Mouse (Mus musculus) erythroblast, embryonic 14.5 days (primary cell): ENCODE measurements around the gene H2bfm.

Source experiments
- GATA1 ChIP-seq: IDR thresholded peaks from 2 replicates; pipeline ENCODE4 v1.6.1; 2012; ENCODE audit warnings: low read length, inconsistent platforms, mixed read lengths
- TAL1 ChIP-seq: IDR thresholded peaks from 3 replicates; pipeline ENCODE4 v1.6.1; 2012; ENCODE audit warnings: low read length, inconsistent platforms, mixed read lengths

GRCm38 (mm10) chrX:136937985-136938384, 10.9 kb downstream of the H2bfm start:
- no peak for TF ChIP-seq GATA1
- no peak for TF ChIP-seq TAL1
